Mouse (Mus musculus) liver, adult 2 months (tissue): ENCODE results near the gene Sfxn2. TPM values are rescaled to one million over a fixed set of nuclear protein-coding genes. Genes with fewer than 3 reads are reported as not detected.

Experiments
- DNase-seq: peaks from one replicate; pipeline ENCODE4 v3.0.0-alpha.2; 2011; ENCODE audit warnings: low read depth, low spot score; ENCODE audit errors: extremely low read depth
- H3K27ac ChIP-seq: fragments of 200-500 bp; replicated peaks from 2 replicates; pipeline ENCODE4 v1.5.1; 2012; ENCODE audit warnings: low read depth, mild to moderate bottlenecking, control low read depth, inconsistent platforms, low read length; ENCODE audit not compliant: insufficient read depth
- H3K27me3 ChIP-seq: fragments of 200-500 bp; 2 replicates; pipeline ENCODE4 v1.6.1; 2012; ENCODE audit warnings: mild to moderate bottlenecking, moderate library complexity, low read length, inconsistent platforms; ENCODE audit not compliant: control insufficient read depth, insufficient read depth
- H3K36me3 ChIP-seq: fragments of 200-500 bp; 2 replicates; pipeline ENCODE4 v1.6.1; 2012; ENCODE audit warnings: low read length, inconsistent platforms; ENCODE audit not compliant: control insufficient read depth, insufficient read depth
- H3K4me1 ChIP-seq: fragments of 200-500 bp; 2 replicates; pipeline ENCODE4 v1.6.1; 2011; ENCODE audit warnings: low read length; ENCODE audit not compliant: control insufficient read depth, insufficient read depth
- H3K4me3 ChIP-seq: fragments of 200-500 bp; 2 replicates; pipeline ENCODE4 v1.5.1; 2011; ENCODE audit warnings: low read depth, mild to moderate bottlenecking, control low read depth, low read length, moderate library complexity; ENCODE audit not compliant: insufficient read depth
- H3K79me2 ChIP-seq: fragments of 200-500 bp; 2 replicates; pipeline ENCODE4 v1.6.1; 2012; ENCODE audit warnings: inconsistent platforms, mild to moderate bottlenecking, low read length, moderate library complexity; ENCODE audit not compliant: control insufficient read depth, insufficient read depth
- H3K9ac ChIP-seq: fragments of 200-500 bp; 2 replicates; pipeline ENCODE4 v1.6.1; 2012; ENCODE audit warnings: low read depth, mild to moderate bottlenecking, control low read depth, inconsistent platforms, low read length
- CTCF ChIP-seq: fragments of 200-500 bp; IDR thresholded peaks from 2 replicates; pipeline ENCODE4 v1.5.1; 2011; ENCODE audit warnings: low read depth, low read length, control low read depth
- POLR2A ChIP-seq: fragments of 200-500 bp; IDR thresholded peaks from 2 replicates; pipeline ENCODE4 v1.6.1; 2011; ENCODE audit warnings: low read length, control low read depth; ENCODE audit not compliant: insufficient read depth; ENCODE audit errors: extremely low read depth
- WGBS: fragments of 180-500 bp; shearing (Covaris S2); methylation state at CpG from one replicate; pipeline ENCODE4 v1.1.7; 2018; 5-methylcytosine and 5-hydroxymethylcytosine counted together
- polyA plus RNA-seq: library from polyadenylated mRNA; depleted of rRNA; stranded (reverse); fragments of >200 nt; gene quantifications from 2 replicates; pipeline ENCODE4 v1.2.3, GENCODE M21; 2012
- total RNA-seq: library from RNA; depleted of rRNA; stranded (reverse); fragments of >200 nt; gene quantifications from 2 replicates; pipeline ENCODE4 v1.2.3, GENCODE M21; 2014

The Sfxn2 gene
- total and polyA plus RNA-seq, 2 experiments, result 15.1 to 33.8 TPM

GRCm38 (mm10) chr19:46606718-46607117, 33.6 kb downstream of the Sfxn2 start:
- H3K9ac ChIP-seq, result no peak overlapping the region
- H3K4me1 ChIP-seq, result peaks cover 38% of the 10 kb centered on the region
- no peak overlapping the region for H3K27ac ChIP-seq
- H3K79me2 ChIP-seq, result peaks cover 71% of the 10 kb centered on the region
- 80% methylated on average over 13 of the region's 13 CpGs for WGBS
- no peak for TF ChIP-seq POLR2A
- no peak for TF ChIP-seq CTCF
- H3K4me3 ChIP-seq, result no peak overlapping the region
- peaks cover 33% of the 10 kb centered on the region for H3K36me3 ChIP-seq
- H3K27me3 ChIP-seq, result no peaks in the 10 kb centered on the region
- DNase-seq, result no peak

GRCm38 (mm10) chr19:46607424-46607823, 34.3 kb downstream of the Sfxn2 start:
- 37% methylated on average over 7 of the region's 7 CpGs for WGBS
- H3K36me3 ChIP-seq, result peaks cover 38% of the 10 kb centered on the region
- H3K27me3 ChIP-seq, result no peaks in the 10 kb centered on the region
- TF ChIP-seq CTCF (peak; percentile 71), POLR2A (no peak)
- H3K79me2 ChIP-seq, result peaks cover 70% of the 10 kb centered on the region
- H3K4me3 ChIP-seq, result no peak overlapping the region
- DNase-seq, result no peak
- no peak overlapping the region for H3K27ac ChIP-seq
- no peak overlapping the region for H3K9ac ChIP-seq
- H3K4me1 ChIP-seq, result peaks cover 33% of the 10 kb centered on the region

GRCm38 (mm10) chr19:46608158-46608557, 35.0 kb downstream of the Sfxn2 start:
- H3K27ac ChIP-seq, result no peak overlapping the region
- peaks cover 67% of the 10 kb centered on the region for H3K79me2 ChIP-seq
- H3K4me1 ChIP-seq, result peaks cover 29% of the 10 kb centered on the region
- no peak overlapping the region for H3K4me3 ChIP-seq
- no peaks in the 10 kb centered on the region for H3K27me3 ChIP-seq
- no peak for TF ChIP-seq CTCF
- TF ChIP-seq POLR2A, result no peak
- 96% methylated on average over 7 of the region's 7 CpGs for WGBS
- H3K36me3 ChIP-seq, result peaks cover 42% of the 10 kb centered on the region
- DNase-seq, result no peak
- H3K9ac ChIP-seq, result no peak overlapping the region

- peaks cover 51% of the 10 kb centered on the region for H3K79me2 ChIP-seq
- H3K4me3 ChIP-seq, result no peak overlapping the region
- 83% methylated on average over 11 of the region's 11 CpGs for WGBS
- TF ChIP-seq CTCF, result no peak
- TF ChIP-seq POLR2A, result no peak
- peaks cover 25% of the 10 kb centered on the region for H3K36me3 ChIP-seq
- H3K9ac ChIP-seq, result no peak overlapping the region
- no peak overlapping the region for H3K27ac ChIP-seq
- no peak for DNase-seq
- peaks cover 29% of the 10 kb centered on the region for H3K4me1 ChIP-seq
- no peaks in the 10 kb centered on the region for H3K27me3 ChIP-seq
Observed at GRCm38 (mm10) chr19:46616378-46616777, 43.2 kb downstream of the Sfxn2 start.

- Histone ChIP-seq H3K27ac (no peak overlapping the region), H3K27me3 (no peaks in the 10 kb centered on the region), H3K36me3 (peaks cover 21% of the 10 kb centered on the region), H3K9ac (no peak overlapping the region), H3K4me3 (no peak overlapping the region), H3K4me1 (peaks cover 31% of the 10 kb centered on the region), H3K79me2 (peaks cover 58% of the 10 kb centered on the region)
- TF ChIP-seq CTCF, result no peak
- no peak for TF ChIP-seq POLR2A
- DNase-seq, result no peak
- WGBS, result 84% methylated on average over 8 of the region's 8 CpGs
Observed at GRCm38 (mm10) chr19:46617361-46617760, 44.2 kb downstream of the Sfxn2 start.

- Histone ChIP-seq H3K4me3 (no peak overlapping the region), H3K27ac (peak overlapping the region; percentile 9; the same call in 1 of the 2 replicates), H3K36me3 (peaks cover 13% of the 10 kb centered on the region; the same call in 1 of the 2 replicates), H3K27me3 (no peaks in the 10 kb centered on the region), H3K9ac (no peak overlapping the region), H3K4me1 (peaks cover 38% of the 10 kb centered on the region), H3K79me2 (peaks cover 60% of the 10 kb centered on the region)
- 33% methylated on average over 9 of the region's 9 CpGs for WGBS
- TF ChIP-seq CTCF (no peak), POLR2A (no peak)
- DNase-seq, result no peak
Observed at GRCm38 (mm10) chr19:46618322-46618721, 45.2 kb downstream of the Sfxn2 start.

- Histone ChIP-seq H3K36me3 (peaks cover 8% of the 10 kb centered on the region; the same call in 1 of the 2 replicates), H3K27ac (peak overlapping the region; percentile 1), H3K27me3 (no peaks in the 10 kb centered on the region), H3K4me1 (peaks cover 41% of the 10 kb centered on the region), H3K4me3 (no peak overlapping the region), H3K79me2 (peaks cover 63% of the 10 kb centered on the region), H3K9ac (no peak overlapping the region)
- WGBS, result 18% methylated on average over 19 of the region's 19 CpGs
- TF ChIP-seq CTCF (no peak), POLR2A (no peak)
- peak; percentile 76 for DNase-seq
Observed at GRCm38 (mm10) chr19:46619001-46619400, 45.8 kb downstream of the Sfxn2 start.
